Mouse (Mus musculus) erythroblast, embryonic 14.5 days (primary cell): ENCODE results near the gene Tle2.

Experiments
- GATA1 ChIP-seq: IDR thresholded peaks from 2 replicates; pipeline ENCODE4 v1.6.1; 2012; ENCODE audit warnings: low read length, inconsistent platforms, mixed read lengths
- TAL1 ChIP-seq: IDR thresholded peaks from 3 replicates; pipeline ENCODE4 v1.6.1; 2012; ENCODE audit warnings: low read length, inconsistent platforms, mixed read lengths

DNA sequence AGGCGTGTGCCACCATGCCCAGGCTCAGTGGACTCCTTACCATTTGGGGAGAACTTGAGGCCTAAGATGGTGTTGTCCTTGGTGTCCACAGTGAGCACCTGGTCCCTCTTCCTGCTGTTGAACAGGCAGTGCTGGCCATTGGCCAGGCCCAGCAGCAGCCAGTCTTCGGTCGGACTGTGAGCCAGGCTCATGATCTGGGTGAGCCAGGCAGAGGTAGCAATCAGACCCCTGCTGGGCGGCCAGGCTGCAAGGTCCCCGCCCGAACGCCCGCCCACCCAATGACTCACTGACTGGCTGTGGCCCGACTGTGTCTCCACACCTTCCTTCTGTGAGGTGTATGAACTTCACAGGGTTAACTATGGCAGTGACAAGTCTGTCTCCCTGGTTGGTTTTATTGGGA is 17.5 kb downstream of the Tle2 start:
- TF ChIP-seq GATA1 (no peak), TAL1 (no peak)
